Mouse (Mus musculus): ENCODE results near the gene Tmem230. TPM values are rescaled to one million over a fixed set of nuclear protein-coding genes. Genes with fewer than 3 reads are reported as not detected.

Tmem230 gene
- polyA plus RNA-seq, 1 experiment from 2014 or later, result 54.2 TPM

DNA sequence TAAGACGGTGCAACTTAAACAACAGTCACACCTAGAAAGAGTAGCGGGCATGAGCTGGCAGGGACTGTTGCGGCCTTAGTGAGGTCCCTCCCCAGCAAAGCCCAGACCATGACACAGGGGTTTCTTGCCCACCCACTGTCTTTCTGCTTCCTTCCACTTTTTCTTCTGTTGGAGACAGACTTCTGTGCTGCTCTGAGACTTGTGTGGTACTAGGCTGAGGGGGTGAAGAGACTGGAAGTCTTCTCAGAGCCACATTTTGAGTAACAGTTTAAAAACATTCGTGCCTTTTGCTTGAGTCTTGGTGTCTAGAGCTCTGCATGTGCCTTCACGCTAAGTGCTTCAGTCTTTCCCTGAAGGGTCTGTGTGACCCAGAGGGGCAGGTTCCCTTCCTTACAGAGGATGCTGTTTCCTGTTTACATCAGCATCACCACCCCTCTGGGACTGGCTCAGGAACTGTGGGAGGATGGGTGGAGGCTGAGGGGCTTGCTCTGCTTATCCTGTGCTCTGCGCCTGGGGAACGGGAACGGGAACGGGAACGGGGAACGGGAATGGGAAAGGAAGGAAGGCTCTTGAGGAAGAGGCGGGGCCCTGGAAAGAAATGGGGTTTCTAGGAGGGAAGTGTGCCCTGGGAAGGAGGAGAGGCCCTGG lies 37.0 kb upstream of the Tmem230 start:
- 86% methylated on average over 12 of the region's 12 CpGs for WGBS
- DNase-seq (ENCODE audit: low spot score) (no peak), ATAC-seq (ENCODE audit: insufficient number of reproducible peaks, low FRiP score, low TSS enrichment, low read depth) (no peak)
- H3K4me1 ChIP-seq (ENCODE audit: control insufficient read depth, insufficient read depth, low read length), result peaks cover 10% of the 10 kb centered on the region
- H3K27me3 ChIP-seq (ENCODE audit: control insufficient read depth, insufficient read depth, low read length), result no peaks in the 10 kb centered on the region
- H3K27ac ChIP-seq (replicated peaks; ENCODE audit: low read depth, low read length), result no peak overlapping the region
- H3K36me3 ChIP-seq (ENCODE audit: control insufficient read depth, insufficient read depth, low read length), result no peaks in the 10 kb centered on the region
- no peaks in the 10 kb centered on the region for H3K9me3 ChIP-seq (ENCODE audit: control insufficient read depth, low read length)
- H3K4me2 ChIP-seq (ENCODE audit: low read depth, severe bottlenecking), result no peak overlapping the region
- H3K4me3 ChIP-seq (ENCODE audit: low read depth, low read length), result no peak overlapping the region
- H3K9ac ChIP-seq (ENCODE audit: low read length), result no peak overlapping the region

DNA sequence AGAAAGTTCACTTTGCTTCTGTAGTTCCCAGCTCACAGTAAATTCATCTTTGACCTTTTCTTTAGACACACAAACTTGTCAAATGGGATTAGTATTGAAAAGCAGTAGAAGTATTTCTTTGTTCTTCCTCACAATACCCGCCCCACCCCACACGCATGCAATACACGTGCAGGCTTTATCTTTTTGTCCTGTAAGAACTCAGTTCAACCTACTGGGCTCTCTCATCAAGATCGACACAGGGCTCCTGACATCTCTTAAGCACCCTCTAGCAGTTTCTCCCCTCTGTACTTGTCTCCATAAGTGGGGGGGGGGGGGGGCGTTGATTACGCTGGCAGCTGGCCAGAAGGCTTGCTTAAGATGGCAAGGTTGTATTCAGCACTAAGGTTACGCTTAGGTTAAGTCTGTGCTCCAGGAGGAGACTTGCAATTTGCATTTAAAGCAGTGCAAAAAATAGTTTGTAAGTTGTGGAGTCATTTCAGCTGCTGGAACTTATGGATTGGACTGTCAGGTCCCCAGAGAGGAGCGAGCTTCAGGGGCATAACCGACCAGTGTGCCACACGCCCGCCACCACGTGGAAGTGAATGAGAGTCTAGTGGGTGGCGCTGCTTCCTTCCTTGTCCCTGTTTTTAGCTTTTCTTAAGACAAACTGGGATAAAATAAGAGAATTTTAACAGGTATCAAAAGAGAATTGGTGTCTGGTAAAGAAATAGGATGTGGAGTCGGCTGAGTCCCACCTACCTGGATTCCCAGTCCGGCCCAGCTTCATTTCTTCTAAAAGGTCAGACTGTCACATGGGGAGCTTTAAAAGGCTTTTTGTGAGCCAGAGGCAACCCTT lies 35.8 kb upstream of the Tmem230 start:
- DNase-seq (ENCODE audit: low spot score) (no peak), ATAC-seq (ENCODE audit: insufficient number of reproducible peaks, low FRiP score, low TSS enrichment, low read depth) (no peak)
- WGBS, result 82% methylated on average over 15 of the region's 15 CpGs
- Histone ChIP-seq H3K27ac (replicated peaks; ENCODE audit: low read depth, low read length) (no peak overlapping the region), H3K4me1 (ENCODE audit: control insufficient read depth, insufficient read depth, low read length) (peaks cover 10% of the 10 kb centered on the region), H3K27me3 (ENCODE audit: control insufficient read depth, insufficient read depth, low read length) (no peaks in the 10 kb centered on the region), H3K4me3 (ENCODE audit: low read depth, low read length) (no peak overlapping the region), H3K9ac (ENCODE audit: low read length) (no peak overlapping the region), H3K4me2 (ENCODE audit: low read depth, severe bottlenecking) (no peak overlapping the region), H3K9me3 (ENCODE audit: control insufficient read depth, low read length) (no peaks in the 10 kb centered on the region), H3K36me3 (ENCODE audit: control insufficient read depth, insufficient read depth, low read length) (no peaks in the 10 kb centered on the region)

DNA sequence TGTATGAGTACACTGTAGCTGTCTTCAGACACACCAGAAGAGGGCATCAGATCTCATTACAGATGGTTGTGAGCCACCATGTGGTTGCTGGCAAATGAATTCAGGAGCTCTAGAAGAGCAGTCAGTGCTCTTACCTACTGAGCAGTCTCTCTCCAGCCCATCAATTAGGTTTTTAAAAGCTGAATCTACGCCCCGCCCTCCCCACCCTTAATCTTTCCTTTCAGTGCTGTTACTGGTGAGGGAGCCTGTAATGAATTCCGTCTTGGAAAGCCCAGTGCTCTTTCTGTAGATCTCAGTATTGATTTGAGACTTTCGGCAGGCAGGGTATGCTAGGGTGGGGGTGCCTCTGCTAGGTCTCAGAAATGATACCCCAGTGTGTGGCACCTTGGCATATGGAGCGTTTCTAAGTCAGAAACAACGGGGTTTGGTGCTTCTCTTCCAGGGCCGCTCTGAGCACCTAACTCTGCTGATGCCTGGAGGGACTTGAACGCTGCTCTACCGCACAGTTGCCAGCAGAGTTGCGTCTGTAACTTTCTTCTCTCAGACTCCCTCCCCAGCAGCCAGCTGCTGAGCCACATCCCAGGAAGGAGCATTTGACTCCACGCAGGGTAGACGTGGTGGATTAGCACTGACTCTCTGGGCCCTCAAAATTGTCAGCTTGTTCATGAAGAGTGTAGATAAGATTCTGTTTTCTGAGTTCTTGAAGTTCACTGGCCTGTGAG lies 35.0 kb upstream of the Tmem230 start:
- Histone ChIP-seq H3K27me3 (ENCODE audit: control insufficient read depth, insufficient read depth, low read length) (no peaks in the 10 kb centered on the region), H3K27ac (replicated peaks; ENCODE audit: low read depth, low read length) (no peak overlapping the region), H3K4me2 (ENCODE audit: low read depth, severe bottlenecking) (no peak overlapping the region), H3K9ac (ENCODE audit: low read length) (no peak overlapping the region), H3K4me1 (ENCODE audit: control insufficient read depth, insufficient read depth, low read length) (peaks cover 10% of the 10 kb centered on the region), H3K4me3 (ENCODE audit: low read depth, low read length) (no peak overlapping the region), H3K9me3 (ENCODE audit: control insufficient read depth, low read length) (no peaks in the 10 kb centered on the region), H3K36me3 (ENCODE audit: control insufficient read depth, insufficient read depth, low read length) (no peaks in the 10 kb centered on the region)
- DNase-seq (ENCODE audit: low spot score) (no peak), ATAC-seq (ENCODE audit: insufficient number of reproducible peaks, low FRiP score, low TSS enrichment, low read depth) (0 out of 2 replicates have a peak, but pooled peaks have one; percentile 33)
- 45% methylated on average over 12 of the region's 12 CpGs for WGBS

DNA sequence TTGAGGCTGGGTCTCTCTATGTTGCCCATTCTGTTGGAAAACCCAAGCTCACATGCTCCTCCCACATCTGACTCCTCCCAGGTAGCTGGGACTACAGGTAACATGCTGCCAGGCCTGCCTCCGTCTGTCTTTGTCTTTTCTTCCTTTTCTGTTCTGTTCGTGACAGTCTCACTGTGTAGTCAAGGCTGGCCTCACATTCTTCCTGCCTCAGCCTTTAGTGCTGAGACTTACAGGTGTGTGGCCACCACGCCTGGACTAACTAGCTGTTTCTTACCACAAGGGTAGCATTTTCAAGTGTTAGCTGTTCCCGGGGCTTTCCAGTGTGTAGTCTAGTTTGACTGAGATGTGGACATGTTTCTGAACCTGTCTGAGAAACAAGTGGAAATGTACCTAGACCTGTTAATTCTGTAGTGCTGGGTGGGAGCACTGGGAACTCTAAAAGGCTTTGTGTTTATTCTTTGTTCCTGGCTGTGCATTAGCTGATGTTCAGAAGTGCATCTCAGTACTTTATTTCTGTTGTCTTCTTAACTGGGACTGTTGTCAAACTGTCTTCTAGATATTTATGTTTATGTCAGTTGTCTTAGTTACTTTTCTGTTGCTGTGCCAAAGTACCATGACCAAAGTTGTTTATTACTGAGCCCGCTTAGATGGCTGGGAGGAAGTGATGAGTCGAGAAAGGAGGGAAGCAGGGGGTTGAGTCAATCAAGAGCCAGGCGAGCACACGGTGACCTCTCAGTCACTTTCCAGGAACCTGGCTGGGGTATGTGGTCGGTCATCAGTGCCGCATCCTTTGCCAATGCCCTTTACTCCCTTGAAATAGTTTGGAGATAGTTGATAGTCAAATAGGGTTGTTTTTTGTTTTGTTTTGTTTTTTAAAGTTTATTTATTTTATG lies 34.2 kb upstream of the Tmem230 start:
- Histone ChIP-seq H3K4me3 (ENCODE audit: low read depth, low read length) (no peak overlapping the region), H3K36me3 (ENCODE audit: control insufficient read depth, insufficient read depth, low read length) (no peaks in the 10 kb centered on the region), H3K9me3 (ENCODE audit: control insufficient read depth, low read length) (no peaks in the 10 kb centered on the region), H3K9ac (ENCODE audit: low read length) (no peak overlapping the region), H3K4me2 (ENCODE audit: low read depth, severe bottlenecking) (no peak overlapping the region), H3K27ac (replicated peaks; ENCODE audit: low read depth, low read length) (no peak overlapping the region), H3K4me1 (ENCODE audit: control insufficient read depth, insufficient read depth, low read length) (peaks cover 10% of the 10 kb centered on the region), H3K27me3 (ENCODE audit: control insufficient read depth, insufficient read depth, low read length) (no peaks in the 10 kb centered on the region)
- DNase-seq (ENCODE audit: low spot score), result no peak
- WGBS, result 71% methylated on average over 10 of the region's 10 CpGs
- ATAC-seq (ENCODE audit: insufficient number of reproducible peaks, low FRiP score, low TSS enrichment, low read depth), result no peak

DNA sequence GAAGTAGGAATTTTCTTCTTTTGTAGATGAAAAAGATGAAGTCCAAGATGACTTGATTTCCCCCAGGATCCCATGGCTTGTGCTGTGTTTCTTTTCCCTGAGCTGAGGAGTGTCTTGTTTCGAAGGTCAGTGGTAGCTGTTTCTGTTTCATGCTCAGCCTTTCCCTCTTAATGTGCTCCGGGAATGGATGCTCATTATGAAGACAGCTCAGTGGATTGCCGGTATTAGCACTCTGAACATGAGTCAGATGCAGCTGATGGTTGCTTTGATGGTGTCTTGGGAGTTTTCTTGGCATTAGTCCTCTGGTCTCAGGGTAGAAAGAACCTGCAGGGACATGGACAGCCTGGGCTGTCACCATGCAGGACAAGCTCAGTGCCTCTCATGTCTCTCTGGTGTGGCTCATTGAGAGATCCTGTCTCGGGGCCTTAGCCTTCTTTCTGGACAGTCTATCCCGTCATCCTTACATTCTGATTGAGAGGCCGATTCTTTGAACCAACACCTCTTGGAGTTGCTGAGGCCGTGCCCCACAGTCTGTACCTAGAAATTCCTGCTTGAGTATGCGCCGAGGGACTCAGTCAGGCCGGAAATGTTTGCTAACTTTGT lies 33.0 kb upstream of the Tmem230 start:
- Histone ChIP-seq H3K4me1 (ENCODE audit: control insufficient read depth, insufficient read depth, low read length) (peaks cover 10% of the 10 kb centered on the region), H3K36me3 (ENCODE audit: control insufficient read depth, insufficient read depth, low read length) (no peaks in the 10 kb centered on the region), H3K9ac (ENCODE audit: low read length) (no peak overlapping the region), H3K4me2 (ENCODE audit: low read depth, severe bottlenecking) (no peak overlapping the region), H3K27ac (replicated peaks; ENCODE audit: low read depth, low read length) (no peak overlapping the region), H3K27me3 (ENCODE audit: control insufficient read depth, insufficient read depth, low read length) (no peaks in the 10 kb centered on the region), H3K9me3 (ENCODE audit: control insufficient read depth, low read length) (no peaks in the 10 kb centered on the region), H3K4me3 (ENCODE audit: low read depth, low read length) (no peak overlapping the region)
- WGBS, result 93% methylated on average over 10 of the region's 10 CpGs
- DNase-seq (ENCODE audit: low spot score), result no peak
- no peak for ATAC-seq (ENCODE audit: insufficient number of reproducible peaks, low FRiP score, low TSS enrichment, low read depth)

DNA sequence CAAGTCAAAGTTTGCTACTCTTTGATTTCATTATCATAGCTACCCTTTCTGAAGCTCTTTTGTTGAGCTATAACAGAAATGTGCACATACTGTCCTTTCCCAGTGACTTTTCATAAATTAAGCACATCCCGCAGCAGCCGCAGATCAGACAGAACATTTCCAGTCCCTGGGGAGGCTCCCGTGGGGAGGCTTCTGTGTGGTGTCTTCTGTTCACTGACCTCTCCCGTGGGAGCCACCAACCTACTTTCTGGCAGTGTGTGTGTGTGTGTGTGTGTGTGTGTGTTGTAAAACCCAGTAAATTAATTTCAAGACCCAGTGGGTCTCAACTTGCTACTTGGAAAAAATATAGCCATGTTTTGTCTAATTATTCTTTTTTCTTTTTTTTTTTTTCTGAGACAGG lies 32.4 kb upstream of the Tmem230 start:
- Histone ChIP-seq H3K27ac (replicated peaks; ENCODE audit: low read depth, low read length) (no peak overlapping the region), H3K9ac (ENCODE audit: low read length) (no peak overlapping the region), H3K9me3 (ENCODE audit: control insufficient read depth, low read length) (no peaks in the 10 kb centered on the region), H3K4me3 (ENCODE audit: low read depth, low read length) (no peak overlapping the region), H3K27me3 (ENCODE audit: control insufficient read depth, insufficient read depth, low read length) (no peaks in the 10 kb centered on the region), H3K4me1 (ENCODE audit: control insufficient read depth, insufficient read depth, low read length) (peaks cover 10% of the 10 kb centered on the region), H3K4me2 (ENCODE audit: low read depth, severe bottlenecking) (no peak overlapping the region), H3K36me3 (ENCODE audit: control insufficient read depth, insufficient read depth, low read length) (no peaks in the 10 kb centered on the region)
- no peak for DNase-seq (ENCODE audit: low spot score)
- 83% methylated on average over 4 of the region's 4 CpGs for WGBS
- ATAC-seq (ENCODE audit: insufficient number of reproducible peaks, low FRiP score, low TSS enrichment, low read depth), result no peak

DNA sequence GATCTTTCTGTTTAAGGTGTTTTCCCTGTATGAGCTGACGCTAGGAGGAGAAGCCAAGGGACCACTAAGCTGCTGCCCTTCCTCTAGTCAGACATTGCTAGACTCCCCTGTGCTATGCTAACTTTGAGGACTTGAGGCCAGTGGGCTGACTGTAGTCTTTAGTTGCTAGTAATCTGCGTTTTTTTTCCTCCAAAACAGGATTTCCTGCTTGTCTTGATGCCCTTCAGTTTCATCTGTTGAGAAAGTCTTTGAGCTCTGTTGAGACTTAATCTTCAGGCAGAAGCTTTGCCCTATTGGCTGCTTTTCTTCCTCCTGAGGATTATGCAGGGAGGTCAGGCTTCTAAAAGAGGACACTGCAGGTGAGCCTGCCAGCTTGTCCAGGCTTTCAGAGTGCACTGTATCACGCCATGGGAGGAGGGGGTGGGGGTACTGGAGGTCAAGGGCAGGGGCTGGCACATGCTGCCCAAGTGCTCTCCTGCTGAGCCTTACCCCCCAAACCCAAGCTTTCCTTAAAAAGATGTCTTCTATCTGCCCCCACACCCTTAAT lies 31.8 kb upstream of the Tmem230 start:
- 82% methylated on average over 3 of the region's 3 CpGs for WGBS
- H3K4me1 ChIP-seq (ENCODE audit: control insufficient read depth, insufficient read depth, low read length), result peaks cover 10% of the 10 kb centered on the region
- no peaks in the 10 kb centered on the region for H3K27me3 ChIP-seq (ENCODE audit: control insufficient read depth, insufficient read depth, low read length)
- no peak overlapping the region for H3K4me2 ChIP-seq (ENCODE audit: low read depth, severe bottlenecking)
- DNase-seq (ENCODE audit: low spot score), result no peak
- no peaks in the 10 kb centered on the region for H3K9me3 ChIP-seq (ENCODE audit: control insufficient read depth, low read length)
- no peaks in the 10 kb centered on the region for H3K36me3 ChIP-seq (ENCODE audit: control insufficient read depth, insufficient read depth, low read length)
- H3K27ac ChIP-seq (replicated peaks; ENCODE audit: low read depth, low read length), result no peak overlapping the region
- no peak overlapping the region for H3K9ac ChIP-seq (ENCODE audit: low read length)
- no peak for ATAC-seq (ENCODE audit: insufficient number of reproducible peaks, low FRiP score, low TSS enrichment, low read depth)
- H3K4me3 ChIP-seq (ENCODE audit: low read depth, low read length), result no peak overlapping the region

All from limb, embryonic 11.5 days (tissue).